Mouse (Mus musculus) neural tube, embryonic 15.5 days (tissue): ENCODE results near the gene Baz1a. TPM values are rescaled to one million over a fixed set of nuclear protein-coding genes. Genes with fewer than 3 reads are reported as not detected.
"Not testable (repeated sequence)": the region's sequence is repeated elsewhere in the genome, so short reads cannot be mapped to it uniquely, and the experiment has no call there.

Source experiments
- ATAC-seq: fragments of 200-750 bp; cut with Nextera tagmentation; 2 replicates; pipeline ENCODE4 v1.8.0; 2017; ENCODE audit warnings: mild to moderate bottlenecking, moderate TSS enrichment, moderate library complexity; ENCODE audit not compliant: low FRiP score
- H3K27ac ChIP-seq: fragments of 300-500 bp; sonication (generic); replicated peaks from 2 replicates; pipeline ENCODE4 v1.5.1; 2015; ENCODE audit warnings: mild to moderate bottlenecking, inconsistent platforms
- H3K27me3 ChIP-seq: fragments of 300-500 bp; sonication (generic); replicated peaks from 2 replicates; pipeline ENCODE4 v1.6.1; 2015; ENCODE audit warnings: inconsistent platforms
- H3K36me3 ChIP-seq: fragments of 300-500 bp; sonication (generic); 2 replicates; pipeline ENCODE4 v1.6.1; 2015; ENCODE audit warnings: inconsistent platforms
- H3K4me1 ChIP-seq: fragments of 300-500 bp; sonication (generic); 2 replicates; pipeline ENCODE4 v1.6.1; 2015; ENCODE audit warnings: inconsistent platforms
- H3K4me2 ChIP-seq: fragments of 300-500 bp; sonication (generic); 2 replicates; pipeline ENCODE4 v1.6.1; 2015; ENCODE audit warnings: inconsistent platforms, mild to moderate bottlenecking, moderate library complexity
- H3K4me3 ChIP-seq: fragments of 300-500 bp; sonication (generic); replicated peaks from 2 replicates; pipeline ENCODE4 v1.5.1; 2015; ENCODE audit warnings: mild to moderate bottlenecking, inconsistent platforms
- H3K9ac ChIP-seq: fragments of 300-500 bp; sonication (generic); replicated peaks from 2 replicates; pipeline ENCODE4 v1.6.1; 2015; ENCODE audit warnings: mild to moderate bottlenecking, inconsistent platforms
- H3K9me3 ChIP-seq: fragments of 300-500 bp; sonication (generic); replicated peaks from 2 replicates; pipeline ENCODE4 v1.6.1; 2016; ENCODE audit warnings: inconsistent platforms
- WGBS: fragments of 180-500 bp; shearing (Covaris S2); methylation state at CpG from one replicate; pipeline ENCODE4 v1.1.7; 2015; ENCODE audit warnings: mixed read lengths; 5-methylcytosine and 5-hydroxymethylcytosine counted together
- polyA plus RNA-seq: library from polyadenylated mRNA; unstranded; fragments of >200 nt; fragmentation: Nextera tagmentation; extraction: Ambion mirVana; gene quantifications from 2 replicates; pipeline ENCODE4 v1.2.1, GENCODE M21; 2015

Baz1a gene
- polyA plus RNA-seq, 1 experiment from 2014 or later = 2.7 TPM

GRCm38 (mm10) chr12:54956974-54957373, 57.2 kb downstream of the Baz1a start:
- Histone ChIP-seq H3K9me3 (no peaks in the 10 kb centered on the region), H3K9ac (no peak overlapping the region), H3K27me3 (no peaks in the 10 kb centered on the region), H3K36me3 (no peaks in the 10 kb centered on the region), H3K27ac (no peak overlapping the region), H3K4me2 (no peak overlapping the region), H3K4me1 (no peaks in the 10 kb centered on the region), H3K4me3 (no peak overlapping the region)
- ATAC-seq = no peak
- 94% methylated on average over 2 of the region's 2 CpGs for WGBS

- no peaks in the 10 kb centered on the region for H3K4me1 ChIP-seq
- ATAC-seq = no peak
- no peaks in the 10 kb centered on the region for H3K27me3 ChIP-seq
- no peak overlapping the region for H3K27ac ChIP-seq
- H3K9me3 ChIP-seq = no peaks in the 10 kb centered on the region
- no peak overlapping the region for H3K4me2 ChIP-seq
- H3K9ac ChIP-seq = no peak overlapping the region
- no peaks in the 10 kb centered on the region for H3K36me3 ChIP-seq
- no peak overlapping the region for H3K4me3 ChIP-seq
- 96% methylated on average over 4 of the region's 4 CpGs for WGBS
Measured at GRCm38 (mm10) chr12:54956457-54956856, 57.7 kb downstream of the Baz1a start.

GRCm38 (mm10) chr12:54946116-54946515, 68.0 kb downstream of the Baz1a start:
- no peak for ATAC-seq
- H3K4me3 ChIP-seq = no peak overlapping the region
- H3K9ac ChIP-seq = no peak overlapping the region
- no peak overlapping the region for H3K27ac ChIP-seq
- H3K4me2 ChIP-seq = no peak overlapping the region
- H3K36me3 ChIP-seq = no peaks in the 10 kb centered on the region
- no peaks in the 10 kb centered on the region for H3K27me3 ChIP-seq
- WGBS = 84% methylated on average over 6 of the region's 6 CpGs
- no peaks in the 10 kb centered on the region for H3K4me1 ChIP-seq
- no peaks in the 10 kb centered on the region for H3K9me3 ChIP-seq

GRCm38 (mm10) chr12:54942586-54943157, 71.5 kb downstream of the Baz1a start:
- not testable (repeated sequence) for H3K4me1 ChIP-seq, H3K27me3 ChIP-seq, H3K9ac ChIP-seq, H3K27ac ChIP-seq, ATAC-seq, H3K4me3 ChIP-seq, H3K4me2 ChIP-seq, H3K9me3 ChIP-seq, H3K36me3 ChIP-seq
- 94% methylated on average over 6 of the region's 6 CpGs for WGBS

GRCm38 (mm10) chr12:54937581-54938343, 76.4 kb downstream of the Baz1a start:
- not testable (repeated sequence) for H3K9ac ChIP-seq, H3K36me3 ChIP-seq, H3K27ac ChIP-seq, H3K4me3 ChIP-seq, ATAC-seq, H3K9me3 ChIP-seq, H3K4me2 ChIP-seq, H3K4me1 ChIP-seq, H3K27me3 ChIP-seq
- 96% methylated on average over 5 of the region's 5 CpGs for WGBS

- 96% methylated on average over 3 of the region's 3 CpGs for WGBS
Measured at GRCm38 (mm10) chr12:54910387-54910786, 103.8 kb downstream of the Baz1a start.

GRCm38 (mm10) chr12:54892559-54892958, 121.6 kb downstream of the Baz1a start:
- H3K36me3 ChIP-seq, ATAC-seq, H3K9me3 ChIP-seq, H3K4me3 ChIP-seq, H3K9ac ChIP-seq, H3K27ac ChIP-seq, H3K4me2 ChIP-seq, H3K27me3 ChIP-seq, H3K4me1 ChIP-seq: not testable (repeated sequence)
- WGBS = 61% methylated on average over 2 of the region's 2 CpGs

More at GRCm38 (mm10) chr12:54910387-54910786, 103.8 kb downstream of the Baz1a start:
- no peak overlapping the region for H3K4me3 ChIP-seq
- H3K9ac ChIP-seq = no peak overlapping the region
- H3K27me3 ChIP-seq = no peaks in the 10 kb centered on the region
- H3K4me1 ChIP-seq = no peaks in the 10 kb centered on the region
- no peak overlapping the region for H3K27ac ChIP-seq
- H3K36me3 ChIP-seq = peaks cover 19% of the 10 kb centered on the region; the same call in 1 of the 2 replicates
- no peaks in the 10 kb centered on the region for H3K9me3 ChIP-seq
- no peak for ATAC-seq
- H3K4me2 ChIP-seq = no peak overlapping the region

GRCm38 (mm10) chr12:54890426-54890825, 123.7 kb downstream of the Baz1a start:
- Histone ChIP-seq H3K9me3 (no peaks in the 10 kb centered on the region), H3K4me3 (no peak overlapping the region), H3K27me3 (no peaks in the 10 kb centered on the region), H3K27ac (no peak overlapping the region), H3K36me3 (no peaks in the 10 kb centered on the region), H3K9ac (no peak overlapping the region), H3K4me1 (no peaks in the 10 kb centered on the region), H3K4me2 (no peak overlapping the region)
- ATAC-seq = no peak
- WGBS = 100% methylated on average over 2 of the region's 2 CpGs

GRCm38 (mm10) chr12:54887580-54888127, 126.5 kb downstream of the Baz1a start:
- H3K9ac ChIP-seq = no peak overlapping the region
- H3K4me2 ChIP-seq = no peak overlapping the region
- WGBS = 74% methylated on average over 4 of the region's 4 CpGs
- no peaks in the 10 kb centered on the region for H3K36me3 ChIP-seq
- H3K27me3 ChIP-seq = no peaks in the 10 kb centered on the region
- ATAC-seq = no peak
- no peaks in the 10 kb centered on the region for H3K9me3 ChIP-seq
- H3K27ac ChIP-seq = no peak overlapping the region
- H3K4me3 ChIP-seq = no peak overlapping the region
- no peaks in the 10 kb centered on the region for H3K4me1 ChIP-seq

- Histone ChIP-seq H3K27ac (no peak overlapping the region), H3K4me2 (no peak overlapping the region), H3K4me3 (no peak overlapping the region), H3K9ac (no peak overlapping the region), H3K27me3 (no peaks in the 10 kb centered on the region), H3K4me1 (no peaks in the 10 kb centered on the region), H3K36me3 (no peaks in the 10 kb centered on the region), H3K9me3 (no peaks in the 10 kb centered on the region)
- 9% methylated on average over 5 of the region's 6 CpGs for WGBS
- ATAC-seq = no peak
Measured at GRCm38 (mm10) chr12:54879630-54880029, 134.5 kb downstream of the Baz1a start.

GRCm38 (mm10) chr12:54879211-54879610, 134.9 kb downstream of the Baz1a start:
- H3K9ac ChIP-seq = no peak overlapping the region
- ATAC-seq = no peak
- 84% methylated on average over 5 of the region's 5 CpGs for WGBS

GRCm38 (mm10) chr12:54877875-54878274, 136.3 kb downstream of the Baz1a start:
- Histone ChIP-seq H3K9ac (no peak overlapping the region), H3K4me3 (no peak overlapping the region)
- WGBS = 91% methylated on average over 1 of the region's 1 CpGs

More at GRCm38 (mm10) chr12:54879211-54879610, 134.9 kb downstream of the Baz1a start:
- no peaks in the 10 kb centered on the region for H3K27me3 ChIP-seq
- H3K4me3 ChIP-seq = no peak overlapping the region
- no peaks in the 10 kb centered on the region for H3K36me3 ChIP-seq
- H3K4me1 ChIP-seq = no peaks in the 10 kb centered on the region
- no peak overlapping the region for H3K4me2 ChIP-seq
- no peaks in the 10 kb centered on the region for H3K9me3 ChIP-seq
- H3K27ac ChIP-seq = no peak overlapping the region

More at GRCm38 (mm10) chr12:54877875-54878274, 136.3 kb downstream of the Baz1a start:
- no peaks in the 10 kb centered on the region for H3K27me3 ChIP-seq
- H3K4me1 ChIP-seq = no peaks in the 10 kb centered on the region
- no peak overlapping the region for H3K4me2 ChIP-seq
- no peak for ATAC-seq
- H3K36me3 ChIP-seq = no peaks in the 10 kb centered on the region
- H3K27ac ChIP-seq = no peak overlapping the region
- no peaks in the 10 kb centered on the region for H3K9me3 ChIP-seq
